Mouse (Mus musculus) embryonic stem cell, embryonic (primary cell): ENCODE data around the gene Ankrd11.

Source experiments
- CTCF ChIA-PET, 4 experiments: fragments of 300-600 bp in 2 of 4; fragments of 350-600 bp in 2 of 4; sonication (Branson Sonifier 250); formaldehyde crosslinking; loops; one replicate each; lab custom pipeline; 2022; ENCODE audit warnings: inconsistent platforms in 2 of 4; lab: Charles Lee
- POLR2A ChIA-PET, 4 experiments: fragments of 300-600 bp in 2 of 4; fragments of 350-600 bp in 2 of 4; sonication (Branson Sonifier 250); formaldehyde crosslinking; loops; one replicate each; lab custom pipeline; 2022; ENCODE audit warnings: antibody characterized with exemption in 4 of 4, inconsistent platforms in 1 of 4; lab: Charles Lee

Gene Ankrd11

DNA sequence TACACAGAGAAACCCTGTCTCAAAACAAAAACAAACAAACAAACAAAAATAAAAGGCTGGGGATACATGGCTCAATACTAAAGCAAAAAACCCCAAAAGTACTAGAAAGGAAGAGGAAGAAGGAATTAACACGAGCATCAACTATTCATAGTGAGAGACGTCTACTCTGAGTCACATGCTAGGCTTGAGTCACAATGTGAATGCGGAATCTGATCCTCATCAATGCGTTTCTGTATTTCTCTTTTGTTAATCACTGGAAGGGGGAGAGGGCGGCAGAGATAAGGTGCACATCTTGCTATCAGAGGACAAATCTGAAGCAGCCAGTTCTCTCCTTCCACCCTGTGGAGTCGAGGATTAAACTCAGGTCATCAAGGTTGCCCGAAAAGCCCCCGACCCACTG lies 14.3 kb downstream of the Ankrd11 start:
- ChIA-PET CTCF (no interaction called here), POLR2A (interaction anchor here in 2 of 4 experiments (1.2 to 12.9 kb wide), 6 partner anchors 8 to 43 kb away, joined by 4 to 181 read pairs (median 6); partner anchors contain the start of gene Ankrd11 (in 1 of the 2))

DNA sequence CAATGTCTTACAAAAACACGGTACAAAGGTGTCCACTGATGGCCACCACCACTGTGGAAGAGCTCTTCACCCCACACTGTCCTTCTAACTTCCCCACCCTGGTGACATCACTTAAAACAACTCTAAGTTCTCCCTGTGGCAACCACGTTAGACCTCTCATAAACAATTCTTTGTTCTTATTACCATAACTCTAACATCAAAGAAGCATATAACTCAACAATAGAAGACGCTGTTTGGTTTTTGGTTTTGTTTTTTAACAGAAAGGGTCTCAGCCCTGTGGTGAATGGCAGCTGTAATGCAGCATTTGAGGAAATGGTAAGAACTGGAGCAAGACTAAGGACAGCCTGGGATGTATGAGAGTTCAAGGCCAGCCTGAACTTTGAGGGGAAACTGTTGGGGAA lies 16.1 kb downstream of the Ankrd11 start:
- CTCF ChIA-PET: no interaction called here
- POLR2A ChIA-PET: interaction anchor here (0.6 to 12.9 kb wide), 16 partner anchors 9 to 196 kb away, joined by 3 to 181 read pairs (median 4); partner anchors contain the start of gene Ankrd11 (in 2 of the 4)

DNA sequence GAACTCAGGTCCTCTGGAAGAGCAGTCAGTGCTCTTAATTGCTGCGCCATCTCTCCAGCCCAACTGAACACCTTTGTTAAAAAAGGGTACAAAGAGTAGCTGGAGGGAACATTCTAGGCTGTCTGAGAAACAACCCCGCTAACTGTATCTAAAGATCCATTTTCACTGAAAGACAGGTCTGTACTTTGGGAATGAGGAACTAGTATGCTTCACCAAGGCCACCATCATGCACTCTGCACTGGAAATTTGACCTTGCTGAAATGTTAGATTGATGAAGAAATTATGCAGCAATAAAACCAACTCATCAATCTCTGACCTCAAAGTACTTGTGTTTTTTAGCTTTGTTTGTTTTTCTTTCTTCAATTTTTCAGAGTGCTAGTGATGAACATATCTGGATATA lies 17.9 kb downstream of the Ankrd11 start:
- POLR2A ChIA-PET: interaction anchor here in 3 of 4 experiments (0.5 to 6.8 kb wide), 10 partner anchors 8 to 66 kb away, joined by 3 to 82 read pairs (median 6); partner anchors contain the start of gene Ankrd11 (in 1 of the 3)
- CTCF ChIA-PET: interaction anchor here in 2 of 4 experiments (0.7 to 1.0 kb wide), 2 partner anchors 84 to 442 kb away, joined by 3 to 4 read pairs; no protein-coding TSS in a partner anchor

DNA sequence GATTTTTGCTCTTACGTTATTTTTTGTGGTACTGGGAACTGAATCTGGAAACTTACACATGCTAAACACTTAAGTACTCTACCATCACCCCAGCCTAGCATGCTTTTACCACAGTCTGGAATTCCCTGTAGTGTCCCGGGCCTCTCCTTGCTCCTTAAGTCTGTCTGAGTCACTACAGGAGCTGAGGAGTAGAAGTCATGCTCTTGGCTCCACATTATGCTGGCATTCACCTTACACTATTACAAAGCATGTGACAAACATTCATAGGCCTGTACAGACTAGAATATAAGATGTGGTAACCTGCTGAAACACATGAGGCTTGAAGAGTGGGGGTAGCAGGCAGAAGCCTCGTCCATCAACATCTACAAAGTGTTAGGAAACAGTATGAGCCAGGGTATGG lies 19.4 kb downstream of the Ankrd11 start:
- ChIA-PET POLR2A (interaction anchor here in 3 of 4 experiments (0.5 to 6.8 kb wide), 18 partner anchors 8 to 78 kb away, joined by 3 to 82 read pairs (median 4); partner anchors contain the start of gene Ankrd11 (in 2 of the 3)), CTCF (no interaction called here)

DNA sequence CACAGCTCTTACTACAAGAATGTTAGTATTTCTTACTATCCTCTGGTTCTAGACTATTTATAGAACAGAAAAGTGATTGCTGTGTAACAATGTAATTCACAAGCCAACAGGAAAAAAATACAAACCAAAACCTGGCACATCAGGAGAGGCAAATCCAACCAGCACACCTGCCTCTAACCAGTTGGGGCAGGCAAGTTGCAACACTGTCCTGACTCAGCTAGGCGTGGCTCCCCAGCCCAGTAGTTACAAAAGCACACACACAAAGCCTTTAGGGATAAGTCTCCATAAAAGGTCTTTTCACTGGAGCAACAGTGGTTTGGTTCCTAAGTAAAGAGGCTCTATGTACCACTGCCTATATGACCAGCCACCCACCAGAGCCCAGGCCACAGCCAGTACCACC lies 20.8 kb downstream of the Ankrd11 start:
- ChIA-PET CTCF (interaction anchor here in 2 of 4 experiments (0.5 to 1.0 kb wide), 4 partner anchors 16 to 395 kb away, joined by 3 to 5 read pairs (median 4); no protein-coding TSS in a partner anchor), POLR2A (interaction anchor here (0.5 to 6.8 kb wide), 33 partner anchors 9 to 410 kb away, joined by 3 to 82 read pairs (median 4); partner anchors contain the start of genes Ankrd11 (in 2 of the 4), Galns (in 1 of the 4) and Trappc2l (in 1 of the 4))

DNA sequence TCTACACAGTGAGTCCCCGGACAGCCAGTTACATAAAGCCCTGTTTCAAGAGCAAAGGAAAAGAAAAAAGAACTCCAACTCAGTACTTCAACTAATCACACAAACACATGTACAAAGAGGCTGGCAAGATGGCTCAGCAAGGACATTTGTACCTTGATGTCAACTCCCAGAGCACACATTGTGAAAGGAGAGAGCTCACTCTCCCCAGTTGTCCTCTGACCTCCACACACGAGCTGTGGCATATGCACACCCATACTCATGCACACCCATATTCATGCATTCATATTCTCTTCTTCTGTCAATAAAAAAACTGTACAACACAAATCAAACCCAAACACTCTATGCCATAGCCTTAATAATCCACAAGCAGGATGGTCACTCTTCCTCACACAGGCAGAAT lies 21.2 kb downstream of the Ankrd11 start:
- ChIA-PET POLR2A (interaction anchor here (0.5 to 6.8 kb wide), 32 partner anchors 9 to 410 kb away, joined by 3 to 82 read pairs (median 4); partner anchors contain the start of genes Ankrd11 (in 2 of the 4), Galns (in 1 of the 4) and Trappc2l (in 1 of the 4)), CTCF (interaction anchor here in 2 of 4 experiments (0.5 to 1.0 kb wide), 3 partner anchors 16 to 1638 kb away, joined by 3 to 4 read pairs (median 3); no protein-coding TSS in a partner anchor)

DNA sequence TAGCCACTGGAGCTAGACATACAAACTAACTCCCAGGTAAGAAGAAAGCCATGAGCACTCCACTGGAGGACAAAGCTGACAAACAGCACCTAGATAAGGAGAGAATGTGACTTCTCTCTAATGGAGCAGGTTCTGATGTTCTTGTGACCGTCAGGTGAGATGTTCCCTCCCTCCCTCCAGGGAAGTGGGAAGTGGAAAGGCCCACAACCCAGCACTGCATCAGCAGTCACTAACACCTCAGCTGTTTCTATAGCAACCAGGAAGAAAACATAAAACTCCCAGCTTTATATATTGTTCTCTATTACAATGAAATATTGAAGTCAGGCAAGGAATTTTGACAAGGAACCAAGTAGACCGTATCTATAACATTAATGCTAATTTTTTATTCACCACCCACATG lies 22.0 kb downstream of the Ankrd11 start:
- ChIA-PET POLR2A (interaction anchor here (0.6 to 6.8 kb wide), 12 partner anchors 8 to 886 kb away, joined by 3 to 82 read pairs (median 12); partner anchors contain the start of gene Ankrd11 (in 2 of the 4)), CTCF (no interaction called here)

DNA sequence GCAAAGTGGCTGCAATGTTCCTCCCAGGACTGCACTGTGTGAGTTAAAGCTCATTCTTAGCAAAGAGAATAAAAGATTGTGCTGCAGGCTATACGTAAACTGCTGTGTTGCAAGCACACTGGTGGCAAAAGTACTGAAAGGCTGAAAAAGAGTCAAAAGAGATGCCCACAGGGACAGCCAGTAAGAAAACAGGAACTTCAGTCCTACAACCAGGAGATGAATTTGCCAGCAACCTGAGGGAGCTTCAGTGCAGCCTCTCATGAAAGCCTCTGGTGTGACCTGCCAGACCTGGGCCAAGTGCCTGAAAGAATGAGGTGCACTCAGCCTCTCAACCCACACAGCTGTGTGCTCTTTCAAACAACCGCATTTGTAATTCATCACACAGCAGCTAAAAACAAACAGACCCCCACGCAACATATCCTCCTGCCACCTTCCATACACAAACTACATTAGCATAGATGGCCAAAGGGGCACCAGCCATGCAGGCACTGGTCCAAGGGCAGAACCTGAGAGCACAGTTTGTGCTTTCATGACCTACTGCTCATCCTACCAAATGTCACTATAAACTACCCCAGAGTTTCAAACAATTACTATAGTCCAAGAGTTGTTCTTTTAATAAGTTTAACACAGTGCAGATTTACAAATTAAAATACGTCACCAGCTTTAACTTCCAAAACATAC lies 23.5 kb downstream of the Ankrd11 start:
- POLR2A ChIA-PET: interaction anchor here in 2 of 4 experiments (0.8 to 6.8 kb wide), 13 partner anchors 8 to 48 kb away, joined by 3 to 82 read pairs (median 3); partner anchors contain the start of gene Ankrd11 (in 1 of the 2)

DNA sequence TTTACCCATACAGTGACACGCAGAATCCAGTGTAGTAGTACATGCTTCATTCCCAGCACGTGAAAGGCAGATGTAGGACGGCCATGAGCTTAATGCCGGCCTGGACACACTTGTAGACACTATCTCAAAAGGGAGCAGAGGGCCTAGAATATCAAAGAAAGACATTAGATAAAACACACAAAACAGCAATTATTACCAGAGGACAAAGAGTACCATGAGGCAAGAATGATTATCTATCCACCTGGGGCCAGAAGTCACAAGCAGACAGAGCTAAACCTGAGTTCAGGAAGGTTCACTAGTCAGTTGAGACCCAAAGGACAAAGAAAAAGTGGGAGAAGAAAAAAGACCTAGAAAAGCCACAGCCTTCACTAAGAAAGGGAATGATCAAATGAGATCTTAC lies 24.9 kb downstream of the Ankrd11 start:
- POLR2A ChIA-PET: interaction anchor here in 2 of 4 experiments (0.7 to 5.6 kb wide), 13 partner anchors 11 to 80 kb away, joined by 3 to 51 read pairs (median 5); no protein-coding TSS in a partner anchor
- CTCF ChIA-PET: interaction anchor here in 2 of 4 experiments (0.5 to 0.7 kb wide), 3 partner anchors 17 to 83 kb away, joined by 3 read pairs; no protein-coding TSS in a partner anchor

More for the DNA sequence above, 23.5 kb downstream of the Ankrd11 start:
- CTCF ChIA-PET: interaction anchor here in 1 of 4 experiments (0.5 kb wide), 1 partner anchor 51 kb away, joined by 6 read pairs; no protein-coding TSS in a partner anchor

DNA sequence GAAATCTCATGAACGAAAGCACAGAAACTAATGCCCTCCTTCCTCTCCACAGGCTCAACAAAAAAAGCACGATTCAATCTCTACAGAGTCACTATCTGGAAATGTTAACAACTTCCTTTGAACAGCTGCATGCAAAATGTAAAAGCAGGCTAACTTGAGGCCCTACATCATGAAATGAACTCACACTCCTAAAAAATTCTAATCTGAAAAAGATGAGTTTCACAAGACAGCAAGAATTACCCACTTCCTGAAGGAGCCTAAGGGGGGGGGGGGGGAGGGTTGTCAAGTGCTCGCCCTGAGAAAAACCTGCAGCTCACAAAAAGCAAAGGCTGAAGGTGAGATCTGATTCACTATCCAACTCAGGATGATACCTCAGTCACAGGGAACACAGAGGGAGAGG lies 27.0 kb downstream of the Ankrd11 start:
- ChIA-PET CTCF (interaction anchor here in 2 of 4 experiments (0.7 to 1.0 kb wide), 2 partner anchors 72 to 546 kb away, joined by 3 to 12 read pairs; no protein-coding TSS in a partner anchor), POLR2A (interaction anchor here in 3 of 4 experiments (0.6 to 5.6 kb wide), 20 partner anchors 8 to 121 kb away, joined by 3 to 51 read pairs (median 5); partner anchors contain the start of gene Ankrd11 (in 1 of the 3))

DNA sequence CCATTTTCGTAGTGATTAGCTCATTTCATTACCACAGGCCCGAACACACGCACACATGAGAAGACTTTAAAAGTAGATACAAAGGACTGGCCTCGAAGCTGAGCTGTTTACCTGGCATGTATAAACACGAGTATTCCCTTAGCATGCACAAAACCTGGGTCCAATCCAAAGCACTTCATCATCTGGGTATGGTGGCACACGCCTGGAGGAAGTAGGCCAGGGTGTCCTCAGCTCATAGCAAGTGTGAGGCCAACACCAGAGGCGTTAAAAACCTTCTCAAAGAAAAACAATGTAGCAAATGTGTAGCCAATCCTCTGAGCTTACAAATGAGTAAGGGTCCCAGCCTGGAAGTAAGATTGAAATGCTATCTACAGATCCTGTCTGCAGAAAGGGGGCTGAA lies 27.6 kb downstream of the Ankrd11 start:
- CTCF ChIA-PET: interaction anchor here in 1 of 4 experiments (1.0 kb wide), 2 partner anchors 71 to 72 kb away, joined by 3 read pairs; no protein-coding TSS in a partner anchor
- POLR2A ChIA-PET: interaction anchor here in 3 of 4 experiments (0.8 to 5.6 kb wide), 22 partner anchors 8 to 90 kb away, joined by 3 to 51 read pairs (median 4); partner anchors contain the start of gene Ankrd11 (in 1 of the 3)

DNA sequence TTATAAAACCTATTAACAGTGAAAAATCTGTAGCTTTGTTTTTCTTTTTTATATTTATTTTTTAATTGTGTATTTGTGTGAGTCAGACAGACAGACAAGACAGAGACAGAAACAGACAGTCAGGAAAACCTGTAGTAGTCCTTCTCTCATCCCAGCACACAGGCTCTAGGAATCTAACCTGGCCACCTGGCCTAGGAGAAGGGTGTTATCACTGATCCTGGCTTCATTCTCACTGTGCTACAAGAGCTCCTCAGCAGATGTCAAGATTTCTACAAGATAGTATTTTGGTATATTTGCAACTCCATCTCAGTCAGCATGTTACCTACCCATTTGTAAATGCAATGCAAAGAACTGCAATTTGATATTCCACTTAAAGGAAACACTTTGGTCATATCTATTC lies 30.8 kb downstream of the Ankrd11 start:
- ChIA-PET CTCF (no interaction called here), POLR2A (interaction anchor here in 2 of 4 experiments (0.8 to 2.6 kb wide), 17 partner anchors 9 to 92 kb away, joined by 3 to 9 read pairs (median 4); partner anchors contain the start of gene Ankrd11 (in 1 of the 2))

DNA sequence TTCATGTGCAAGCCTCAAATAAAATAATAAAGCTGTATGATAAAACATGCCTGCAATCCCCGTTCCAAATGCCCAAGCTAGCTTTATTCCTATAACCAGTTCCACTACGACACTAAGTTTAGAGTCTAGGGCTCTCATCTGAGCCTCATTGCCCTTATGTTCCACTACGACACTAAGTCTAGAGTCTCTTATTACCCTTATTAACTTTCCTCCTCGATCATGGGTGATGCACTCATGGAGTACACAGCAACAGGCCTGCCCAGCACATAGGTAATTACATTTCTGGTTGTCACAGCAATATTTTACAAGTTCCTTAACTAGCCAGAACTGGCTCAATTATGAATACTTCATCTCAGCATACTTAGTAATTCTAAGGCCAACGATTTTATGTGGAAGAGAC lies 36.3 kb downstream of the Ankrd11 start:
- ChIA-PET CTCF (interaction anchor here in 1 of 4 experiments (0.7 kb wide), 1 partner anchor 351 kb away, joined by 3 read pairs; no protein-coding TSS in a partner anchor), POLR2A (interaction anchor here in 1 of 4 experiments (1.0 to 7.5 kb wide), 6 partner anchors 9 to 34 kb away, joined by 3 to 51 read pairs (median 6); no protein-coding TSS in a partner anchor)

DNA sequence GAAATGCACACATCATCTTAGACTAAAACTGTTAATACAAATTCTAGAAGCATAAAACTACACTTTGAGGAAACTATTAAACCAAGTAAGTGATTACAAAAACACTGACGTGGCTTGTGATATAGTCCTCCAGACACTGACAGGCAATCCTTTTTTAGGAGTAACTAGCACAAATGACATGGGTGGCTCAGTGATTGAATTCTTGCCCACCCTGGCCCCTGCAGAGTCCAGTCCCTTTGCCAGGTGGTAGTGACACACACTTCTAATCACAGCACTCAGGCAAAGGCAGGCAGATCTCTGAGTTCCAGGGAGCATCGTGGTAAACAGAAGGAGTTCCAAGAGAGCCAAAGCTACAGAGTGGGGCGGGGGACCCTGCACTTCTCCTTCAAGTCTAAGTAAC lies 36.7 kb downstream of the Ankrd11 start:
- POLR2A ChIA-PET: interaction anchor here in 2 of 4 experiments (0.6 to 7.5 kb wide), 17 partner anchors 8 to 68 kb away, joined by 3 to 51 read pairs (median 4); no protein-coding TSS in a partner anchor
- CTCF ChIA-PET: no interaction called here

DNA sequence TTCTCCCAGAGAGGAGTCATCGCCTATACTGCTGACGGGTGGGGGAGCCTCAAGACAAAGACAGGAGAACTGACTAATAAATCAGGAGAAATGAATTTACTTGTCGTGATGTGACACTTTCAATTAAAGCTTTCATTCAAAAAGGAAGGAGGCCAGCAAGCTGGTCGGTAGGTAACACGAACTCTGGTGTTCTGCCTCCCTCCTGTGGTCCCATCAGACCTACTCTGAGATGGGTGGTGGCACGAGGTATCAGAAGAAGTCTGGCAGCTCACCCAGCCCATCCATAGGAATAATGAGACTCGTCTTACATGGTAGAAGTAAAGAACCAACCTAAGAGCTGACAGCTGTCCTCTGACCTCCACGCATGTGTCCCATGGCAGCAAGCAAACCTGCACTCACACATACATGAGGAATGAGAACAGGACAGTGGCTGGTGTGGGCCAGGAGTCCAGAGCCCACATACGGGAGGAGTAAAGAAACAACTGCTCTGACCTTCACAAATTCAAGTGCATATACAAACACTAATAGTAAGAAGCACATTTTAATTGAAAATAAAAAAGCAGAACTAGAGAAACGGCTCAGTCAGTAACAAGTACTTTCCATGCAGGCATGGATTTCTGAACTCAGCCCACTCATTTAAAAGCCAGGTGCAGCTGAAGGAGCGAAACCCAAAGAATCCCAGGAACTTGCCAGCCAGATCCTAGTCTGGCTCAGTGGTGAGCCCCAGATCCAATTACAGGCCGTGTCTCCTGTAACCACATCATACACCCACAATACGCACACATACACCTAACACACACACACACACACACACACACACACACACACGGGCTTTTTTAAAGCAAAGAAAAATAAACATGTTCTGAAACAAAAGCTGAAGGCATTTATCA lies 37.8 kb downstream of the Ankrd11 start:
- CTCF ChIA-PET: interaction anchor here in 1 of 4 experiments (0.6 kb wide), 1 partner anchor 21 kb away, joined by 10 read pairs; no protein-coding TSS in a partner anchor
- POLR2A ChIA-PET: interaction anchor here in 2 of 4 experiments (0.6 to 7.5 kb wide), 14 partner anchors 11 to 69 kb away, joined by 3 to 51 read pairs (median 4); no protein-coding TSS in a partner anchor

DNA sequence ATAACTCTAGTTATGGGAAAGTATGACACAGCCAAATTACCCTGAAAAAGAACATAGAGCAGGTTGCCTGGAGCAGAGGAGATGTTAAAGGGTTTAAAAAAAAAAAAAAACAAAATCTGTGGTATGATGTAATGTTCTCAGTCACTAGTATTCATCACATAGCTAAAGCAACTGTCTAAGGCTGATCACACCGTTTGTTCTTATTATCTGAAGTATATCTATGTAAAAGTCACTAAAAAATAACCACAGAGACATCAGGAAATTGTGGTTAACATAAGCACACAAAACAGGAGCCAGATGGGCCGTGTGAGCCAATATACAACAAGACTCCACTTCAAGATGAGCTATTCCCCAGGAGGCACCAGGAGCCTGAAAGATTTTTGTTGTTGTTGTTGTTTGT lies 41.8 kb downstream of the Ankrd11 start:
- ChIA-PET CTCF (interaction anchor here in 2 of 4 experiments (0.6 to 0.7 kb wide), 3 partner anchors 16 to 1074 kb away, joined by 3 to 4 read pairs (median 3); no protein-coding TSS in a partner anchor), POLR2A (interaction anchor here in 3 of 4 experiments (0.5 to 2.8 kb wide), 14 partner anchors 9 to 422 kb away, joined by 3 to 10 read pairs (median 5); partner anchors contain the start of gene Ankrd11 (in 1 of the 3))

DNA sequence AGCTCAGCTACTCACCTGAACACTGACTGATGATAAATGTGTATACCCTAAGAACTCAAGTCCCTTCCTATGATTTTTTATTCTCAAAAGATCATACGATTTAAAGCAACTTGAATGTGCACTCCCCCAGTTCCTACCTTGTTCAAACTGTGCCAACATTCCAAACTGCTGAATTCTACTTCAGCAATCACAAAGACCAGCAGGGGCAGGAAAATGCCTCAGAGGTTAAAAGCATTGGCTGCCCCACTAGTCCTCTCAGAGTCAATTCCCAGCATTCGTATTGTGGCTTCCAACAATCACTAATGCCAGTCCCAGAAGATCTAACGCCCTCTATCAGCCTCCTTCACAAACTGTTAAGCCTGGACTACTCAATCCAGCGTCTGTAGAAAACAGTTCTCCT lies 44.1 kb downstream of the Ankrd11 start:
- ChIA-PET POLR2A (interaction anchor here in 2 of 4 experiments (1.3 to 1.9 kb wide), 4 partner anchors 13 to 45 kb away, joined by 3 to 5 read pairs (median 4); no protein-coding TSS in a partner anchor), CTCF (no interaction called here)
